34 mouse cellular contexts compared by ENCODE assay signal in genomic region chr15:31537706-31538105, GRCm38 (mm10). TPM values are rescaled to one million over a fixed set of nuclear protein-coding genes. Genes with fewer than 3 reads are reported as not detected.
"Had no signal": no experiment of that assay in that cellular context is flagged by ENCODE, and none has a peak within 500 bp of the region (broad histone marks: within the 10 kb centered on the region; RNA-seq: fewer than 3 reads in every experiment).

No protein-coding gene starts in this region.

- H3K36me3 ChIP-seq: limb, embryonic 10.5 days; limb, embryonic 12.5 days; limb, embryonic 13.5 days; limb, embryonic 15.5 days; liver, embryonic 12.5 days; liver, embryonic 13.5 days; liver, embryonic 15.5 days; lung, embryonic 15.5 days; midbrain, embryonic 10.5 days; midbrain, embryonic 12.5 days; midbrain, embryonic 15.5 days; neural tube, embryonic 12.5 days; neural tube, embryonic 13.5 days had no signal

- DNase-seq: left cerebral cortex, postnatal 4 days; liver; liver, embryonic 13.5 days; liver, postnatal 0 days; lung, adult 18-20 months; lung, adult 2 months; lung, embryonic 14.5 days; lung, postnatal 10 days; lung, postnatal 14 days; lung, postnatal 36 days; lung, postnatal 4 days; midbrain, embryonic 14.5 days had no signal

- H3K4me2 ChIP-seq: limb, embryonic 12.5 days; limb, embryonic 13.5 days; limb, embryonic 15.5 days; liver, embryonic 11.5 days; liver, embryonic 12.5 days; liver, embryonic 13.5 days; liver, embryonic 15.5 days; lung, embryonic 14.5 days; lung, embryonic 15.5 days; midbrain, embryonic 12.5 days; midbrain, embryonic 15.5 days; neural tube, embryonic 12.5 days; neural tube, embryonic 13.5 days had no signal

- H3K4me3 ChIP-seq: limb, embryonic 10.5 days; limb, embryonic 12.5 days; limb, embryonic 13.5 days; limb, embryonic 15.5 days; liver, embryonic 12.5 days; liver, embryonic 13.5 days; liver, embryonic 15.5 days; lung, embryonic 15.5 days; megakaryocyte, embryonic 14.5 days; midbrain, embryonic 10.5 days; midbrain, embryonic 12.5 days; midbrain, embryonic 15.5 days; myocyte; neural tube, embryonic 12.5 days; neural tube, embryonic 13.5 days had no signal

- H3K9me3 ChIP-seq: limb, embryonic 10.5 days; limb, embryonic 12.5 days; limb, embryonic 15.5 days; liver, embryonic 12.5 days; liver, embryonic 13.5 days; liver, embryonic 15.5 days; lung, embryonic 15.5 days; midbrain, embryonic 10.5 days; midbrain, embryonic 12.5 days; midbrain, embryonic 15.5 days; neural tube, embryonic 12.5 days; neural tube, embryonic 13.5 days had no signal

- H3K27ac ChIP-seq: limb, embryonic 10.5 days; limb, embryonic 12.5 days; limb, embryonic 13.5 days; limb, embryonic 15.5 days; liver, embryonic 12.5 days; liver, embryonic 13.5 days; liver, embryonic 14.5 days; liver, embryonic 15.5 days; lung, embryonic 15.5 days; macrophage; midbrain, embryonic 12.5 days; midbrain, embryonic 15.5 days; neural tube, embryonic 12.5 days; neural tube, embryonic 13.5 days had no signal

- H3K9ac ChIP-seq: limb, embryonic 12.5 days; limb, embryonic 13.5 days; limb, embryonic 15.5 days; liver, embryonic 12.5 days; liver, embryonic 13.5 days; liver, embryonic 14.5 days; liver, embryonic 15.5 days; liver, postnatal 0 days; lung, embryonic 14.5 days; lung, embryonic 15.5 days; midbrain, embryonic 12.5 days; midbrain, embryonic 15.5 days; neural tube, embryonic 12.5 days; neural tube, embryonic 13.5 days had no signal

- ATAC-seq: liver, embryonic 12.5 days; liver, postnatal 0 days; lung, postnatal 0 days; midbrain, embryonic 15.5 days; midbrain, embryonic 16.5 days had no signal

- H3K27me3 ChIP-seq: limb, embryonic 12.5 days; limb, embryonic 13.5 days; limb, embryonic 15.5 days; liver, embryonic 12.5 days; liver, embryonic 13.5 days; liver, embryonic 15.5 days; lung, embryonic 15.5 days; megakaryocyte, embryonic 14.5 days; midbrain, embryonic 12.5 days; midbrain, embryonic 15.5 days; neural tube, embryonic 12.5 days; neural tube, embryonic 13.5 days had no signal

RNA-seq across cellular contexts. Expression of gene Cmbl, which starts 27.5 kb away (rescaled TPM):
- total RNA-seq: megakaryocyte progenitor cell, adult 5-6 weeks; megakaryocyte-erythroid progenitor cell, adult 5-6 weeks; monocyte, adult 5-6 weeks had no signal
